Mouse (Mus musculus): ENCODE results near the gene Dip2c. TPM values are rescaled to one million over a fixed set of nuclear protein-coding genes. Genes with fewer than 3 reads are reported as not detected.

Dip2c gene
- polyA plus RNA-seq, 1 experiment from 2014 or later = 4.6 TPM

DNA sequence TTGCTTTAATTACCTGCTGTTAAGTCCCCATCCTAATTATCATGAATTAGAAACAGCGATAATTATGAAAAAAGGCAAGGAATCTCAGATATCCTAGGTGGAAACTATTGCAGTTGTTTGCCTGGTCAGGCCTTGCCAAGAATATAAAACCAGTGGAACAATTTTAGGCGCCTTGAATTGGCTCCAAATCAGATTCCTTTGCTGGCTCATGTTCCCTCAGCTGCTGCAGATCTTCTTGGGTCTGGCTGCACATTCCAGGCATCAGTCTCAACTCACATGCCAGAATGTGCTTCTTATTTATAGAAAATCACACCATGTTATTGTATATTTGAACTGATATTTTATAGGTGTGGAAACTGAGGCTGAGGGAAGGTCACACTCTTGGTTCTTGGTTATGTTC, 74.3 kb downstream of the Dip2c start:
- H3K4me3 ChIP-seq (ENCODE audit: low read length) = no peak overlapping the region
- ATAC-seq (ENCODE audit: low read depth) = peak; percentile 67; the same call in 1 of the 2 replicates
- H3K9ac ChIP-seq (ENCODE audit: low read length) = no peak overlapping the region
- no peak overlapping the region for H3K4me2 ChIP-seq (ENCODE audit: low read depth, low read length)
- WGBS = 55% methylated on average over 2 of the region's 2 CpGs
- no peaks in the 10 kb centered on the region for H3K36me3 ChIP-seq (ENCODE audit: control insufficient read depth, insufficient read depth, low read length)
- no peaks in the 10 kb centered on the region for H3K27me3 ChIP-seq (ENCODE audit: control insufficient read depth, insufficient read depth, low read depth, low read length)
- peaks cover 14% of the 10 kb centered on the region for H3K4me1 ChIP-seq (replicated peaks; ENCODE audit: control insufficient read depth, insufficient read depth, low read length)
- H3K9me3 ChIP-seq (ENCODE audit: control insufficient read depth, low read length) = no peaks in the 10 kb centered on the region
- H3K27ac ChIP-seq (ENCODE audit: low read length) = no peak overlapping the region

DNA sequence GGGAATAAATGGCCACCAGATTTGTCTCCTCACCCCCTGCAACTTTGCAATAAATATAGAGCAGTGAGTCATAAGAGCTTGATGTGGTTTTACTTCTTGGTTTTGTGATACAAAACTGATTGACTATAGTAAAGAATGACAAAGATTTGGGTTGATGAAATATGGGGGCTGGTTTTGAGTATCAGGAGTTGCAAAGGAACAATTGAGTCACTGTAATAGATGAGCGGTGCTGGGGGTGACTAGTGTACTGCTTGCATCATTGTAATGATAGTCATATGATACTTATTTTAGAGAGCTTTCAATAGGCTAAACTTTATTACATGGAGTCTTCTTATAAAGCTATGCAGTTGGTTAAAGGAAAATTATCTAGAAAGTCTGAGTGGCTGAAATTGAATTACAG, 77.6 kb downstream of the Dip2c start:
- no peak for ATAC-seq (ENCODE audit: low read depth)
- Histone ChIP-seq H3K27me3 (ENCODE audit: control insufficient read depth, insufficient read depth, low read depth, low read length) (no peaks in the 10 kb centered on the region), H3K27ac (ENCODE audit: low read length) (no peak overlapping the region), H3K36me3 (ENCODE audit: control insufficient read depth, insufficient read depth, low read length) (no peaks in the 10 kb centered on the region), H3K9me3 (ENCODE audit: control insufficient read depth, low read length) (no peaks in the 10 kb centered on the region), H3K4me3 (ENCODE audit: low read length) (no peak overlapping the region), H3K4me2 (ENCODE audit: low read depth, low read length) (no peak overlapping the region), H3K9ac (ENCODE audit: low read length) (no peak overlapping the region), H3K4me1 (replicated peaks; ENCODE audit: control insufficient read depth, insufficient read depth, low read length) (peaks cover 14% of the 10 kb centered on the region)
- WGBS = 91% methylated on average over 1 of the region's 1 CpGs

DNA sequence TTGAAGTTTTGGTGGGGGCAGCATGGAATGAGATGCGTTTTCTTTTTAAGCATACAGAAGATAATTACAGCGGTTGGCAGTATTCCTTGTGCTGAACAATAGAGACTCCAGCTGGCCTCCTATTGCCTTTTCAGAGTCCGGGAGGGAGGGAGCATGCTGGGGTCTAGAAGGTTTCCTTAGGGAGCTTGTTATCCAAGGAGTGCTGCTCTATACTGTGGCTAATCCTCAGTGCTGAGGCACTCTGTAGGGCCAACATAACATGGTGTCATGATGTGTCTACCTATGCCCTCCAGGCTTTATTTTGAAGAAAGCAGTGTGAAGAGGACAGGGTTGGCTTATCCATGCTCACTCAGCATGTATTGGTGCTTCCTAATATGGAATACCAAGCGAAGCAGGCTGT, 79.0 kb downstream of the Dip2c start:
- Histone ChIP-seq H3K27ac (ENCODE audit: low read length) (no peak overlapping the region), H3K4me1 (replicated peaks; ENCODE audit: control insufficient read depth, insufficient read depth, low read length) (peaks cover 4% of the 10 kb centered on the region), H3K27me3 (ENCODE audit: control insufficient read depth, insufficient read depth, low read depth, low read length) (no peaks in the 10 kb centered on the region), H3K4me3 (ENCODE audit: low read length) (no peak overlapping the region), H3K9me3 (ENCODE audit: control insufficient read depth, low read length) (no peaks in the 10 kb centered on the region), H3K36me3 (ENCODE audit: control insufficient read depth, insufficient read depth, low read length) (no peaks in the 10 kb centered on the region), H3K9ac (ENCODE audit: low read length) (no peak overlapping the region), H3K4me2 (ENCODE audit: low read depth, low read length) (no peak overlapping the region)
- WGBS = 64% methylated on average over 4 of the region's 4 CpGs
- no peak for ATAC-seq (ENCODE audit: low read depth)

DNA sequence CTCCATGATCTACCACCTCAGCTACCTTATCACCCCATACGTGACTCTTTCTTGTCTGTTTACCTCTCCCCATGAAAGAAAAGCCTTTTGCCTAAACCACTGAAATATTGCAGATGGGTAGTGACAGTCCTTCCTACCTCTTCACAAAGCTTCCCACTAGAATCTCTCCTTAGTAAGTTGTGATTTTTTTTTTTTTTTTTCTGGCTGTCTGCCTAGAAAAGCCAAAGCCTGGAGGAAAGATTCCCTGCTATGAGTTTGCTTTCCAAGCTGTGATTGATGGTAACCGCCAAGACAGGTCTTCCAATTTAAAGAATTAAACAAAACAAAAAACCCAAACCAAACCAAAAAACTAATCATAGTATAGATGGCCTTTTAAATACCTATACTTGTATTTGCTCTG, 85.1 kb downstream of the Dip2c start:
- H3K27me3 ChIP-seq (ENCODE audit: control insufficient read depth, insufficient read depth, low read depth, low read length) = no peaks in the 10 kb centered on the region
- no peak overlapping the region for H3K9ac ChIP-seq (ENCODE audit: low read length)
- no peak for ATAC-seq (ENCODE audit: low read depth)
- H3K4me3 ChIP-seq (ENCODE audit: low read length) = no peak overlapping the region
- WGBS = 62% methylated on average over 2 of the region's 2 CpGs
- H3K9me3 ChIP-seq (ENCODE audit: control insufficient read depth, low read length) = no peaks in the 10 kb centered on the region
- H3K36me3 ChIP-seq (ENCODE audit: control insufficient read depth, insufficient read depth, low read length) = no peaks in the 10 kb centered on the region
- no peaks in the 10 kb centered on the region; the same call in 1 of the 2 replicates for H3K4me1 ChIP-seq (replicated peaks; ENCODE audit: control insufficient read depth, insufficient read depth, low read length)
- no peak overlapping the region for H3K27ac ChIP-seq (ENCODE audit: low read length)
- no peak overlapping the region for H3K4me2 ChIP-seq (ENCODE audit: low read depth, low read length)

DNA sequence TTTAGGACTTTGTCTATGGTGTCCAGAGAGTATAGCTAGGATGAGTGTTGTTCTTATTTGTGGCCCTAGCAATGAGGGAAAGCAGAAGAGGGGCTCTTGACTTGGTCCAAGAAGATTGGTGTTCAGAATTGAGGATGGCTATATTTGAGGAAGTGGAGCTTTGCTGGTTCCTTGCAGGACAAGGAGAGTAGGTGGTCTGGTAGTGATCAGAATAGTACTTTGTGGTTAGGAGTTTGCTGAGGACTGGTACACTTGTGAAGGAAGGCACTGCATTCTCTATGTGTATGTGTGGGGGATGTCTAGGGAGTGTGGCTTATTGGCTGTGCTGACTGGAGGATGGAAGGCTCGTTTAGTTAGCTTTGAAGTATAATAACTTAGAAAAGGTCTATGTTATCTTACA, 95.1 kb downstream of the Dip2c start:
- H3K4me2 ChIP-seq (ENCODE audit: low read depth, low read length) = no peak overlapping the region
- H3K4me1 ChIP-seq (replicated peaks; ENCODE audit: control insufficient read depth, insufficient read depth, low read length) = no peaks in the 10 kb centered on the region
- H3K27me3 ChIP-seq (ENCODE audit: control insufficient read depth, insufficient read depth, low read depth, low read length) = no peaks in the 10 kb centered on the region
- H3K27ac ChIP-seq (ENCODE audit: low read length) = no peak overlapping the region
- no peaks in the 10 kb centered on the region for H3K9me3 ChIP-seq (ENCODE audit: control insufficient read depth, low read length)
- no peak for ATAC-seq (ENCODE audit: low read depth)
- no peak overlapping the region for H3K9ac ChIP-seq (ENCODE audit: low read length)
- no peak overlapping the region for H3K4me3 ChIP-seq (ENCODE audit: low read length)
- whole genome bisulfite sequencing = 38% methylated on average over 1 of the region's 1 CpGs
- no peaks in the 10 kb centered on the region for H3K36me3 ChIP-seq (ENCODE audit: control insufficient read depth, insufficient read depth, low read length)

DNA sequence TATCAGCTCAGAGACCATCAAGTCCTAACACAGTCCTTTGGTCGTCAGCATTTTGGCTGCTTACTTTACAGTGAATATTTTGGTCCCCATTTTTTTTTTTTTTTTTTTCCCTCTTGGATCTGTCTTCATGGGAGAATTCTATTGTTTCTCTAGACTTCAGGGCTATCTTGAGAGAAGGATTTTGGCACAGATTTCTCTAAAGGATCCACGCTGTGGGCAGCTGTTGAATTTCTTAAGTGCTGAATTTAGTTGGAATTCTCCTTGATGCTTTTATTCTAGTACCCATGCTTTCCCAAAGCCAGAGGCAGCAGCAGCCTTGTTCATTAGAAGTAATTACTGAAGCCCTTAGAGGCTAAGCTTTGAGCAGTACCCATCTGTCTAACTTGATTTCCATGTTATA, 100.8 kb downstream of the Dip2c start:
- H3K9ac ChIP-seq (ENCODE audit: low read length) = no peak overlapping the region
- H3K4me1 ChIP-seq (replicated peaks; ENCODE audit: control insufficient read depth, insufficient read depth, low read length) = no peaks in the 10 kb centered on the region
- no peak for ATAC-seq (ENCODE audit: low read depth)
- no peak overlapping the region for H3K4me2 ChIP-seq (ENCODE audit: low read depth, low read length)
- peaks cover 2% of the 10 kb centered on the region; the same call in 1 of the 2 replicates for H3K9me3 ChIP-seq (ENCODE audit: control insufficient read depth, low read length)
- WGBS = 64% methylated on average over 2 of the region's 2 CpGs
- no peak overlapping the region for H3K4me3 ChIP-seq (ENCODE audit: low read length)
- H3K36me3 ChIP-seq (ENCODE audit: control insufficient read depth, insufficient read depth, low read length) = no peaks in the 10 kb centered on the region
- H3K27me3 ChIP-seq (ENCODE audit: control insufficient read depth, insufficient read depth, low read depth, low read length) = no peaks in the 10 kb centered on the region
- no peak overlapping the region for H3K27ac ChIP-seq (ENCODE audit: low read length)

DNA sequence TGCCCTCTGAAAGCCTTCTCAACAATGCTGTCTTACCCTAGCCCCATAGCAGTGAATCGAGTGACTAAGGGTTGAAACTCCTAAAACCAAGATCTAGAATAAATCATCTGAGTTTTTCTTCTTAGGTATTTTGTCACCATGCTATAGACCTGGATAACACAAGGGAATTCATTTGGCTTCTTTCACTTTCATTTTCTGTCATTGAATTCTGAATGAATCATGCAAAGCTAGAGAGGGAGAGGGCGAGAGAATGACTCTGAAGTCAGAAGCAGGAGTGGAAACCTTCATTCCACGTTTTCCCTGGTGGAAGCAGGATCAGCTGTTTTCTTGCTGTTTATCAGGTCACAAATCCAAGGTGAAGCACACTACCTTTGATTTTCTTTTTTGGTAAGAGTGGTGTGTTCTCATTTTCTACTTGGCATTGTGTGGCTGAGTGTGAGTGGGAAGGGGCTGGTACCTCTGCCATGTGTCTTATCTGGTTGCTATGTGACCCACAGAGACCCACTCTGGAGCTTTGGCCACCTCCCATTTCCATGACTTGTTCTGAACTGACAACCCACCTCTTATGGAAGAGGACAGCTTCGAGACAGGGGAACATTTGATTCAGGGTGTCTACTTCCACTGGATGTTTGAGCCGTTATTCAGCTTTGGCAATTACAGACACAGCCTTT, 104.5 kb downstream of the Dip2c start:
- no peaks in the 10 kb centered on the region for H3K36me3 ChIP-seq (ENCODE audit: control insufficient read depth, insufficient read depth, low read length)
- no peaks in the 10 kb centered on the region for H3K27me3 ChIP-seq (ENCODE audit: control insufficient read depth, insufficient read depth, low read depth, low read length)
- ATAC-seq (ENCODE audit: low read depth) = no peak
- no peak overlapping the region for H3K4me3 ChIP-seq (ENCODE audit: low read length)
- no peak overlapping the region for H3K9ac ChIP-seq (ENCODE audit: low read length)
- H3K4me2 ChIP-seq (ENCODE audit: low read depth, low read length) = no peak overlapping the region
- 84% methylated on average over 5 of the region's 5 CpGs for WGBS
- peaks cover 2% of the 10 kb centered on the region; the same call in 1 of the 2 replicates for H3K9me3 ChIP-seq (ENCODE audit: control insufficient read depth, low read length)
- H3K4me1 ChIP-seq (replicated peaks; ENCODE audit: control insufficient read depth, insufficient read depth, low read length) = no peaks in the 10 kb centered on the region
- H3K27ac ChIP-seq (ENCODE audit: low read length) = no peak overlapping the region

DNA sequence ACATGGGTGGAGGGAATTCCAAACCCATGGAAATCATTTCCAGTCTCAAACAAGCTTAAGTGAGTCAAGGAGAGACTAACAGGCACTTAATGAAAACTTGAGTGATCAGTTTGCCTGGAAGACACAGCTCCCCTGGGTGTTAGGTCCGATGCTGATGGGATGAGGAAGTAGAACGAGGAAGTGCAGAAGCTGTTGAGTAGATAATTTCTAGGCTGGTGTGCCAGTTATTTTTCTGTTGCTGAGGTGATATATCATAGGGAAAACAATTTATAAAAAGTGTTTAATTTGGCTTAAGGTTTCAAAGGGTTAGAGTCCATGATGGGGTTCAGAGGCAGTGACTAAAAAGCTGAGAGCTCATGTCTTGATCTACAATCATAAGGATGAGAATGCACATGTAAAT, 111.7 kb downstream of the Dip2c start:
- Histone ChIP-seq H3K4me2 (ENCODE audit: low read depth, low read length) (no peak overlapping the region), H3K36me3 (ENCODE audit: control insufficient read depth, insufficient read depth, low read length) (no peaks in the 10 kb centered on the region), H3K27me3 (ENCODE audit: control insufficient read depth, insufficient read depth, low read depth, low read length) (no peaks in the 10 kb centered on the region), H3K27ac (ENCODE audit: low read length) (no peak overlapping the region), H3K4me1 (replicated peaks; ENCODE audit: control insufficient read depth, insufficient read depth, low read length) (no peaks in the 10 kb centered on the region), H3K4me3 (ENCODE audit: low read length) (no peak overlapping the region), H3K9me3 (ENCODE audit: control insufficient read depth, low read length) (no peaks in the 10 kb centered on the region), H3K9ac (ENCODE audit: low read length) (no peak overlapping the region)
- WGBS = 85% methylated on average over 2 of the region's 2 CpGs
- no peak for ATAC-seq (ENCODE audit: low read depth)

DNA sequence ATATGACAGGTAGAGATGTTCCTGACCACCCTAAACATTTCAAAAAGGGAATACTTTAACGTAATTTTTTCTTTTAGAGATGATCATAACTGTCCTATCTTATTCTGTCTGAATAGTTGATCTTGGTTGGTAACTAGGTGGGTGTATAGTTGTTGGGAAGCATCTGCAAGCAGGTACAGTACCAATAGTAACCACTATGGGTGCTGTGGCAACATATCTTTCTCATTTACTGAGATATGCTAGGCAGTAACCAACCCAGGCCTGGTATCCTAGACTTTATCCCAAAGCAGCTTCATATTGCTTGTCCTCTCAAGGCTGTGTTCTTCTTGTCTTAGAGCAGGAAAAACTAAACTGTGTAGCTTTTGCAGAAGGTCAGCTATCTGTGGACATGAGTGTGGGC, 113.0 kb downstream of the Dip2c start:
- WGBS = 82% methylated on average over 1 of the region's 1 CpGs
- no peaks in the 10 kb centered on the region for H3K4me1 ChIP-seq (replicated peaks; ENCODE audit: control insufficient read depth, insufficient read depth, low read length)
- no peak for ATAC-seq (ENCODE audit: low read depth)

More for the DNA sequence above, 113.0 kb downstream of the Dip2c start:
- H3K9ac ChIP-seq (ENCODE audit: low read length) = no peak overlapping the region
- H3K36me3 ChIP-seq (ENCODE audit: control insufficient read depth, insufficient read depth, low read length) = no peaks in the 10 kb centered on the region
- H3K9me3 ChIP-seq (ENCODE audit: control insufficient read depth, low read length) = no peaks in the 10 kb centered on the region
- no peaks in the 10 kb centered on the region for H3K27me3 ChIP-seq (ENCODE audit: control insufficient read depth, insufficient read depth, low read depth, low read length)
- no peak overlapping the region for H3K27ac ChIP-seq (ENCODE audit: low read length)
- no peak overlapping the region for H3K4me2 ChIP-seq (ENCODE audit: low read depth, low read length)
- no peak overlapping the region for H3K4me3 ChIP-seq (ENCODE audit: low read length)

All from lung, embryonic 16.5 days (tissue).